5 mouse cellular contexts compared by ENCODE assay signal in genomic region chr11:4107901-4108300, GRCm38 (mm10). TPM values are rescaled to one million over a fixed set of nuclear protein-coding genes. Genes with fewer than 3 reads are reported as not detected.
"Had no signal": no experiment of that assay in that cellular context is flagged by ENCODE, and none has a peak within 500 bp of the region (broad histone marks: within the 10 kb centered on the region; RNA-seq: fewer than 3 reads in every experiment).

No protein-coding gene starts in this region.

RNA-seq across cellular contexts. Expression of gene Mtfp1, which starts 12.7 kb away (rescaled TPM):
- total RNA-seq: neutrophil, adult 5-6 weeks had no signal

RNA-seq across cellular contexts. Expression of gene Sec14l3, which starts 43.3 kb away (rescaled TPM):
- total RNA-seq: neutrophil, adult 5-6 weeks had no signal
- polyA plus RNA-seq: small intestine, adult 2 months; spleen, adult 2 months; stomach, embryonic 14.5 days; urinary bladder, adult 2 months had no signal
